Mouse (Mus musculus) CH12.LX (cell line): ENCODE data around the gene Phlda3.

ENCODE experiments used
- CTCF ChIP-seq, 2 experiments: IDR thresholded peaks in 1 of 2; conservative IDR thresholded peaks in 1 of 2; 2 replicates each; pipeline ENCODE4 v1.5.1; 2011 to 2012; ENCODE audit warnings: low read depth in 2 of 2, low read length in 2 of 2, improper control_type of control experiment in 1 of 2, inconsistent platforms in 1 of 2, mild to moderate bottlenecking in 1 of 2, moderate library complexity in 1 of 2
- ELF1 ChIP-seq: IDR thresholded peaks from 2 replicates; pipeline ENCODE4 v1.6.1; 2014; ENCODE audit warnings: low read depth, mild to moderate bottlenecking, inconsistent platforms, low read length, improper control_type of control experiment
- ETS1 ChIP-seq: conservative IDR thresholded peaks from 2 replicates; pipeline ENCODE4 v1.6.1; 2012; ENCODE audit warnings: low read depth, mild to moderate bottlenecking, inconsistent platforms, low read length, improper control_type of control experiment, moderate library complexity
- JUND ChIP-seq: conservative IDR thresholded peaks from 2 replicates; pipeline ENCODE4 v1.6.1; 2011; ENCODE audit warnings: low read depth, low read length, improper control_type of control experiment
- POLR2A ChIP-seq: IDR thresholded peaks from 2 replicates; pipeline ENCODE4 v1.6.1; 2011; ENCODE audit warnings: low read depth, mild to moderate bottlenecking, improper control_type of control experiment, low read length

DNA sequence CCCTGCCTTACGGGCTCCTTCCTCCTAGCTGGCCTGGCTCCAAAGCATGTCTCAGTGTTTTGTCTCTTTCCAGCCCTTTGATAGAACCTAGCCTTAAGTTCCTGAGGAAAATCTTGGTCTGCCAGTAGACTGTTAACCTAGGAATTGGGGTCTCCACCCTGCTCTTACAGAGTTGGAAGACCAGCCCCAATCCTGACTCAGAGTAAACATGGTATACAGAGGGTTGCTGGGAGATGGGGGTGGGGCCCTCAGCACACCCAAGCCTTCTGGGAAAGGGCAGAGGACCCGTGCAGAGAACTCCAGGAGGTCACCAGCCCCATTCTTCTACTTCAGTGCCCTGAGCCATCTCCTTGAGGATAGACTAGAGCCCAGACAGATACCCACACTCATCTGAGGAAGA lies 46.7 kb downstream of the Phlda3 start:
- no peak for TF ChIP-seq POLR2A
- no peak for TF ChIP-seq ELF1
- no peak for TF ChIP-seq CTCF (conservative IDR thresholded peaks at IDR 0.05 in 1 of 2, IDR thresholded peaks at IDR 0.05 in 1 of 2; ENCODE audit: low read depth in 2 of 2, low read length in 2 of 2)
- TF ChIP-seq ETS1, result no peak
- TF ChIP-seq JUND, result no peak
